Mouse (Mus musculus) lung, postnatal 0 days (tissue): ENCODE results near the gene Cdhr1.

Experiments
- CTCF ChIP-seq: IDR thresholded peaks from 2 replicates; pipeline ENCODE4 v1.5.1; 2016; ENCODE audit warnings: antibody characterized with exemption, mild to moderate bottlenecking
- EP300 ChIP-seq: IDR thresholded peaks from 2 replicates; pipeline ENCODE4 v1.6.1; 2016; ENCODE audit warnings: antibody characterized with exemption, mild to moderate bottlenecking, control low read depth

DNA sequence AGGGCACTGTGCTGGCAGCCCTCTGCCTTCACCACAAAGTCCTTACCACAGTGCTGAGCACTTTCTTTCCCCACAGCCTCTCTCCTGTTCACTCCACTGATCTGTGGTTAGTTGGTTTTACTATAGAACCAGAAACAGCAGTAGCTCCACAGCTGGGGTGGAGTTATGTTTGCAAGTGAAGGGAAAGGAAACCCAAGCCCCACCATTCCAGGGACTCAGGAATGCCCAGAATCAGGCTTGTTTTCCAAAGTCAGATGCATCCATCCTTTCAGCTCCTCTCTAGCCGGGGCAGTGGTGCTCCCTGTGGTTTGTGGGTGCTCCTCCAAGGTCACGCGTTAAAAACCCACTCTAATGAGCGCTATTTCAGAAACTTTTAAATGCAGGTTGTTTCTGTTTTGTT is 2.6 kb downstream of the Cdhr1 start:
- TF ChIP-seq CTCF (no peak), EP300 (no peak)
